Mouse (Mus musculus) CH12.LX (cell line): ENCODE measurements around the gene Tars. TPM values are rescaled to one million over a fixed set of nuclear protein-coding genes. Genes with fewer than 3 reads are reported as not detected.

Experiments
- DNase-seq: peaks from one replicate; pipeline ENCODE4 v3.0.0-alpha.2; 2013; ENCODE audit errors: extremely low read depth
- H3K27ac ChIP-seq: 2 replicates; pipeline ENCODE4 v1.5.1; 2012; ENCODE audit warnings: low read depth, mild to moderate bottlenecking, control low read depth, moderate library complexity; ENCODE audit not compliant: insufficient read depth
- H3K27me3 ChIP-seq: replicated peaks from 2 replicates; pipeline ENCODE3; 2012; ENCODE audit warnings: inconsistent platforms
- H3K36me3 ChIP-seq, 2 experiments: replicated peaks in 1 of 2; 2 replicates each; pipeline versions ENCODE3 to v1.6.1; 2012; ENCODE audit warnings: inconsistent platforms in 1 of 2, low read length in 1 of 2, mild to moderate bottlenecking in 1 of 2, mixed read lengths in 1 of 2, moderate library complexity in 1 of 2; ENCODE audit not compliant: control insufficient read depth in 1 of 2, insufficient read depth in 1 of 2
- H3K4me1 ChIP-seq, 2 experiments: 2 replicates each; pipeline ENCODE4 v1.6.1; 2012; ENCODE audit warnings: inconsistent platforms in 1 of 2, moderate library complexity in 1 of 2; ENCODE audit not compliant: insufficient read depth in 2 of 2, control insufficient read depth in 1 of 2
- H3K4me2 ChIP-seq: 2 replicates; pipeline ENCODE4 v1.6.1; 2012; ENCODE audit warnings: low read depth, mild to moderate bottlenecking, control low read depth; ENCODE audit not compliant: poor library complexity, insufficient read depth, severe bottlenecking
- H3K4me3 ChIP-seq, 3 experiments: fragments of 150-350 bp in 1 of 3; sonication (generic) in 1 of 3; replicated peaks in 1 of 3; 2 replicates each; pipeline versions ENCODE3 to v1.5.1; 2011 to 2012; ENCODE audit warnings: low read depth in 2 of 3, low read length in 2 of 3, mild to moderate bottlenecking in 2 of 3, moderate library complexity in 2 of 3, control low read depth in 1 of 3, improper control_type of control experiment in 1 of 3, inconsistent platforms in 1 of 3, mixed read lengths in 1 of 3; ENCODE audit not compliant: poor library complexity in 1 of 3
- H3K79me2 ChIP-seq: replicated peaks from 2 replicates; pipeline ENCODE4 v1.6.1; 2012; ENCODE audit warnings: mild to moderate bottlenecking, moderate library complexity; ENCODE audit not compliant: control insufficient read depth, poor library complexity, insufficient read depth, severe bottlenecking; ENCODE audit errors: extremely low read depth
- H3K9ac ChIP-seq: 2 replicates; pipeline ENCODE4 v1.6.1; 2012; ENCODE audit warnings: low read depth, mild to moderate bottlenecking, control low read depth, moderate library complexity; ENCODE audit not compliant: insufficient read depth
- H3K9me3 ChIP-seq: replicated peaks from 2 replicates; pipeline ENCODE3; 2012; ENCODE audit warnings: low read length, inconsistent platforms, mixed read lengths
- CHD1 ChIP-seq: IDR thresholded peaks from 2 replicates; pipeline ENCODE4 v1.6.1; 2012; ENCODE audit warnings: low read depth, low read length, improper control_type of control experiment, inconsistent platforms
- CHD2 ChIP-seq: IDR thresholded peaks from 2 replicates; pipeline ENCODE4 v1.6.1; 2011; ENCODE audit warnings: low read length, improper control_type of control experiment
- CTCF ChIP-seq, 2 experiments: IDR thresholded peaks in 1 of 2; conservative IDR thresholded peaks in 1 of 2; 2 replicates each; pipeline ENCODE4 v1.5.1; 2011 to 2012; ENCODE audit warnings: low read depth in 2 of 2, low read length in 2 of 2, improper control_type of control experiment in 1 of 2, inconsistent platforms in 1 of 2, mild to moderate bottlenecking in 1 of 2, moderate library complexity in 1 of 2
- EP300 ChIP-seq: IDR thresholded peaks from 2 replicates; pipeline ENCODE4 v1.6.1; 2011; ENCODE audit warnings: low read length, improper control_type of control experiment
- ETS1 ChIP-seq: conservative IDR thresholded peaks from 2 replicates; pipeline ENCODE4 v1.6.1; 2012; ENCODE audit warnings: low read depth, mild to moderate bottlenecking, inconsistent platforms, low read length, improper control_type of control experiment, moderate library complexity
- GABPA ChIP-seq: IDR thresholded peaks from 2 replicates; pipeline ENCODE4 v1.6.1; 2012; ENCODE audit warnings: low read depth, low read length, improper control_type of control experiment, inconsistent platforms; ENCODE audit not compliant: insufficient replicate concordance
- HCFC1 ChIP-seq: IDR thresholded peaks from 2 replicates; pipeline ENCODE4 v1.6.1; 2012; ENCODE audit warnings: low read depth, mild to moderate bottlenecking, inconsistent platforms, low read length, improper control_type of control experiment
- JUN ChIP-seq: IDR thresholded peaks from 2 replicates; pipeline ENCODE4 v1.6.1; 2011; ENCODE audit warnings: low read depth, mild to moderate bottlenecking, low read length, improper control_type of control experiment, moderate library complexity; ENCODE audit not compliant: insufficient read depth
- JUND ChIP-seq: conservative IDR thresholded peaks from 2 replicates; pipeline ENCODE4 v1.6.1; 2011; ENCODE audit warnings: low read depth, low read length, improper control_type of control experiment
- KAT2A ChIP-seq: IDR thresholded peaks from 2 replicates; pipeline ENCODE4 v1.6.1; 2012; ENCODE audit warnings: low read length, improper control_type of control experiment, inconsistent platforms; ENCODE audit not compliant: insufficient replicate concordance
- MAZ ChIP-seq: IDR thresholded peaks from 2 replicates; pipeline ENCODE4 v1.6.1; 2012; ENCODE audit warnings: low read depth, mild to moderate bottlenecking, inconsistent platforms, low read length, improper control_type of control experiment, moderate library complexity
- MEF2A ChIP-seq: IDR thresholded peaks from 2 replicates; pipeline ENCODE4 v1.6.1; 2014; ENCODE audit warnings: low read depth, mild to moderate bottlenecking, inconsistent platforms, low read length, improper control_type of control experiment, borderline replicate concordance
- MXI1 ChIP-seq: IDR thresholded peaks from 2 replicates; pipeline ENCODE4 v1.6.1; 2011; ENCODE audit warnings: mild to moderate bottlenecking, low read depth, low read length, improper control_type of control experiment
- MYC ChIP-seq: IDR thresholded peaks from 2 replicates; pipeline ENCODE4 v1.6.1; 2011; ENCODE audit warnings: low read depth, mild to moderate bottlenecking, improper control_type of control experiment, low read length
- NELFE ChIP-seq: IDR thresholded peaks from 2 replicates; pipeline ENCODE4 v1.6.1; 2011; ENCODE audit warnings: low read depth, low read length, improper control_type of control experiment
- POLR2A ChIP-seq: IDR thresholded peaks from 2 replicates; pipeline ENCODE4 v1.6.1; 2011; ENCODE audit warnings: low read depth, mild to moderate bottlenecking, improper control_type of control experiment, low read length
- POLR2AphosphoS2 ChIP-seq: IDR thresholded peaks from 2 replicates; pipeline ENCODE4 v1.6.1; 2011; ENCODE audit warnings: low read depth, low read length, improper control_type of control experiment
- RAD21 ChIP-seq: IDR thresholded peaks from 2 replicates; pipeline ENCODE4 v1.6.1; 2011; ENCODE audit warnings: low read depth, mild to moderate bottlenecking, low read length, improper control_type of control experiment, moderate library complexity
- RCOR1 ChIP-seq: conservative IDR thresholded peaks from 2 replicates; pipeline ENCODE4 v1.6.1; 2012; ENCODE audit warnings: low read depth, mild to moderate bottlenecking, inconsistent platforms, low read length, improper control_type of control experiment
- SMC3 ChIP-seq: IDR thresholded peaks from 2 replicates; pipeline ENCODE4 v1.6.1; 2011; ENCODE audit warnings: low read depth, low read length, improper control_type of control experiment
- TCF12 ChIP-seq: IDR thresholded peaks from 2 replicates; pipeline ENCODE4 v1.6.1; 2014; ENCODE audit warnings: low read depth, mild to moderate bottlenecking, inconsistent platforms, low read length, improper control_type of control experiment
- UBTF ChIP-seq: IDR thresholded peaks from 2 replicates; pipeline ENCODE4 v1.6.1; 2012; ENCODE audit warnings: low read depth, mild to moderate bottlenecking, inconsistent platforms, low read length, improper control_type of control experiment, moderate library complexity
- USF1 ChIP-seq: IDR thresholded peaks from 2 replicates; pipeline ENCODE4 v1.6.1; 2014; ENCODE audit warnings: low read depth, mild to moderate bottlenecking, inconsistent platforms, low read length, improper control_type of control experiment
- USF2 ChIP-seq: conservative IDR thresholded peaks from 2 replicates; pipeline ENCODE4 v1.6.1; 2011; ENCODE audit warnings: low read depth, low read length, improper control_type of control experiment
- ZC3H11A ChIP-seq: IDR thresholded peaks from 2 replicates; pipeline ENCODE4 v1.6.1; 2012; ENCODE audit warnings: low read depth, mild to moderate bottlenecking, inconsistent platforms, low read length, improper control_type of control experiment
- ZMIZ1 ChIP-seq: IDR thresholded peaks from 2 replicates; pipeline ENCODE4 v1.6.1; 2012; ENCODE audit warnings: low read depth, mild to moderate bottlenecking, inconsistent platforms, low read length, improper control_type of control experiment
- dilution Hi-C: fragments of 300-500 bp; cut with MboI; formaldehyde crosslinking; loops from 2 replicates; pipeline ENCODE4 v1.14.3; 2020; ENCODE audit warnings: low sequenced_read_pairs; ENCODE audit not compliant: extremely low pct_unique_long_range_greater_than_20kb, extremely low pct_ligation_motif_present
- in situ Hi-C: fragments of 300-500 bp; cut with MboI; formaldehyde crosslinking; loops from 3 replicates; pipeline ENCODE4 v1.14.3; 2019; ENCODE audit warnings: low sequenced_read_pairs, low pct_ligation_motif_present, low pct_unique_long_range_greater_than_20kb, mixed read lengths
- polyA plus RNA-seq: library from polyadenylated mRNA; unstranded; fragments of >175 nt; gene quantifications from 2 replicates; pipeline ENCODE4 v1.2.1, GENCODE M21; 2012; ENCODE audit warnings: low read depth; ENCODE audit not compliant: insufficient read length
- total RNA-seq, 2 experiments: library from RNA; depleted of rRNA; stranded (reverse); fragments of 300-350 nt in 1 of 2; fragments of >200 nt in 1 of 2; gene quantifications; 2 replicates each; pipeline ENCODE4 v1.2.3; 2012 to 2014

Tars gene
- total and polyA plus RNA-seq, 3 experiments = 114 to 217 (median 189) TPM

- dilution Hi-C loops = no loop called here
- no peaks in the 10 kb centered on the region for H3K9me3 ChIP-seq
- H3K9ac ChIP-seq = no peak overlapping the region
- no peak for TF ChIP-seq JUN
- no peak for TF ChIP-seq POLR2A
- no peak for TF ChIP-seq POLR2AphosphoS2
- TF ChIP-seq MYC = no peak
- TF ChIP-seq CHD2 = no peak
- TF ChIP-seq MAZ = no peak
- no peak for TF ChIP-seq ETS1
- no peak for TF ChIP-seq MEF2A
- TF ChIP-seq RAD21 = no peak
- no peak for TF ChIP-seq ZMIZ1
- TF ChIP-seq GABPA = no peak
- no peak for TF ChIP-seq MXI1
- TF ChIP-seq HCFC1 = no peak
- TF ChIP-seq, all 38 proteins: peak for 0
- no peak for DNase-seq
- H3K27me3 ChIP-seq = no peaks in the 10 kb centered on the region
- no peak overlapping the region for H3K27ac ChIP-seq
- H3K4me1 ChIP-seq = peaks cover 2 to 28% of the 10 kb centered on the region in 2 experiments; a peak in 3 of 4 replicates
- no peak overlapping the region for H3K4me2 ChIP-seq
- H3K36me3 ChIP-seq = peaks cover 82 to 99% of the 10 kb centered on the region in 2 experiments
- in situ Hi-C loops = loop anchor here (25.0 kb wide), 1 partner anchor 906 kb away; the partner anchor contains the start of genes Brix1 and Rad1
- H3K4me3 ChIP-seq = no peak overlapping the region
- H3K79me2 ChIP-seq = peaks cover 37% of the 10 kb centered on the region
Observed at GRCm38 (mm10) chr15:11392903-11393302, 6.6 kb downstream of the Tars start.

GRCm38 (mm10) chr15:11383796-11384195, 15.7 kb downstream of the Tars start:
- Histone ChIP-seq H3K4me3 (no peak overlapping the region), H3K4me2 (no peak overlapping the region), H3K9ac (no peak overlapping the region), H3K9me3 (peaks cover 6% of the 10 kb centered on the region), H3K79me2 (no peaks in the 10 kb centered on the region), H3K36me3 (peaks cover 60 to 81% of the 10 kb centered on the region in 2 experiments), H3K27me3 (no peaks in the 10 kb centered on the region), H3K27ac (no peak overlapping the region), H3K4me1 (peaks cover 19 to 26% of the 10 kb centered on the region in 2 experiments)
- in situ Hi-C loops = loop anchor here (25.0 kb wide), 1 partner anchor 896 kb away; the partner anchor contains the start of genes Brix1 and Rad1
- no peak for TF ChIP-seq USF2
- TF ChIP-seq CHD1 = no peak
- TF ChIP-seq RCOR1 = no peak
- TF ChIP-seq USF1 = no peak
- TF ChIP-seq EP300 = no peak
- TF ChIP-seq KAT2A = no peak
- no peak for TF ChIP-seq JUND
- TF ChIP-seq JUN = no peak
- no peak for TF ChIP-seq CTCF (conservative IDR thresholded peaks at IDR 0.05 in 1 of 2, IDR thresholded peaks at IDR 0.05 in 1 of 2; ENCODE audit: low read depth in 2 of 2, low read length in 2 of 2)
- TF ChIP-seq TCF12 = no peak
- no peak for TF ChIP-seq UBTF
- TF ChIP-seq HCFC1 = no peak
- TF ChIP-seq ZC3H11A = no peak
- no peak for TF ChIP-seq SMC3
- TF ChIP-seq RAD21 = no peak
- TF ChIP-seq MEF2A = no peak
- TF ChIP-seq NELFE = no peak
- DNase-seq = no peak
- dilution Hi-C loops = no loop called here
